17 mouse cellular contexts compared by ENCODE assay signal in the genomic region with DNA sequence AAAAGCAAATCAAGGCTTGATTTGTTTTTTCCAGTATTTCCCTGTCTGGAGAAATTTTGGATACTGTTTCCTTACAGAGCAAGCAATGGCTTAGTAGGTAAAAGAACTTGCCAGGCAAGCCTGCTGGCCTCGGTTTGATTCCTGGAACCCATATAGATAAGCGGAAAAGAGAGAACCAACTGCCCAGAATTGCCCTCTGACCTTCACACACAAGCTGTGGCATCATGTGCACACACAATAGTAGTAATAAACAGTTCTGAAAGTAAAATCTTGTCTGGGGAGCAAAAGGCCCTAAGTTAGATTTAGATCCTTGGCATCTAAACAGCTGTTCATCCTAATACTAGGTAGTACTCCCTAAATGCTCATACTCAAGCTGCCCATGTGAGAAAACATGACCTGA.
"Had no signal": no experiment of that assay in that cellular context is flagged by ENCODE, and none has a peak within 500 bp of the region (broad histone marks: within the 10 kb centered on the region; RNA-seq: fewer than 3 reads in every experiment).

No protein-coding gene starts in this region.

- H3K9me3 ChIP-seq: limb, embryonic 10.5 days; limb, embryonic 13.5 days; liver, embryonic 15.5 days had no signal

- H3K4me2 ChIP-seq: limb, embryonic 13.5 days; liver, embryonic 11.5 days; liver, embryonic 15.5 days; midbrain, embryonic 11.5 days had no signal

- H3K27me3 ChIP-seq: limb, embryonic 13.5 days; liver, embryonic 15.5 days had no signal

- H3K9ac ChIP-seq: limb, embryonic 13.5 days; liver, embryonic 15.5 days had no signal

- DNase-seq: kidney, adult 11 months; kidney, postnatal 25 days; layer of hippocampus, adult 9-11 months; lung, adult 2 months; midbrain, embryonic 14.5 days; retina, postnatal 1 day; right cerebral cortex, postnatal 25 days; thymus, adult 2 months; thymus, postnatal 14 days; thymus, postnatal 4 days had no signal

- H3K4me3 ChIP-seq: layer of hippocampus, adult 2 months; limb, embryonic 10.5 days; limb, embryonic 13.5 days; liver, embryonic 15.5 days had no signal

- H3K27ac ChIP-seq: kidney, postnatal 0 days; layer of hippocampus, adult 2 months; limb, embryonic 10.5 days; limb, embryonic 13.5 days; liver, embryonic 15.5 days had no signal

- H3K36me3 ChIP-seq: limb, embryonic 13.5 days had no signal
